Mouse (Mus musculus) lung, postnatal 4 days (tissue): ENCODE data around the gene Mbtps2.

Source experiments
- DNase-seq, 2 experiments: peaks; one replicate each; pipeline ENCODE4 v3.0.0; 2021

The Mbtps2 gene

GRCm38 (mm10) chrX:157500004-157500403 lies 98.5 kb downstream of the Mbtps2 start:
- DNase-seq, result no peak

DNA sequence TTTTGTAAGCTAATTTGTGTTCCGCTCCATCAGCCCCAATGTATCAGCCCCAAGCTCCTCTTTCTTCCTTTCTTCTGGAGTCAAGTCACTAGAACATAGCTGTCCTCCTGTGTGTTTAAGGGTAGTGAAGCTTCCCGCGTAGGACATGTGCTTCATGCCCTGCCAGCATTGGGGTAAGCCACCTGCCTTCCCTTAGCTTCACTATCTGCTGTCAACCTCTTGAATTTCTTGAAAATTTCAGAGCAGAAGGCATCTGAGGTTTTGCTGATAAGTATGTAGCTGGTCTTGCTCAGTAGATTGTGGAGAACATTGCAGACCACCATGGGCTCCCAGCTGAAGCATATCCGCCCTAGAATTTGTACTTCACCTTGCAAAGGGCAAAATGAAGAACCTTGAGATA lies 105.4 kb downstream of the Mbtps2 start:
- DNase-seq, result no peak

- peak; percentile 72 to 82 for DNase-seq
Measured at GRCm38 (mm10) chrX:157491944-157492726, 106.4 kb downstream of the Mbtps2 start, which contains the start of gene Sms. TSS of gene Sms (minus strand) at chrX:157492287.

- peak; percentile 29 to 56 for DNase-seq
Measured at GRCm38 (mm10) chrX:157491145-157491935, 107.2 kb downstream of the Mbtps2 start.

- DNase-seq, result no peak
Measured at GRCm38 (mm10) chrX:157490769-157491144, 107.8 kb downstream of the Mbtps2 start.

DNA sequence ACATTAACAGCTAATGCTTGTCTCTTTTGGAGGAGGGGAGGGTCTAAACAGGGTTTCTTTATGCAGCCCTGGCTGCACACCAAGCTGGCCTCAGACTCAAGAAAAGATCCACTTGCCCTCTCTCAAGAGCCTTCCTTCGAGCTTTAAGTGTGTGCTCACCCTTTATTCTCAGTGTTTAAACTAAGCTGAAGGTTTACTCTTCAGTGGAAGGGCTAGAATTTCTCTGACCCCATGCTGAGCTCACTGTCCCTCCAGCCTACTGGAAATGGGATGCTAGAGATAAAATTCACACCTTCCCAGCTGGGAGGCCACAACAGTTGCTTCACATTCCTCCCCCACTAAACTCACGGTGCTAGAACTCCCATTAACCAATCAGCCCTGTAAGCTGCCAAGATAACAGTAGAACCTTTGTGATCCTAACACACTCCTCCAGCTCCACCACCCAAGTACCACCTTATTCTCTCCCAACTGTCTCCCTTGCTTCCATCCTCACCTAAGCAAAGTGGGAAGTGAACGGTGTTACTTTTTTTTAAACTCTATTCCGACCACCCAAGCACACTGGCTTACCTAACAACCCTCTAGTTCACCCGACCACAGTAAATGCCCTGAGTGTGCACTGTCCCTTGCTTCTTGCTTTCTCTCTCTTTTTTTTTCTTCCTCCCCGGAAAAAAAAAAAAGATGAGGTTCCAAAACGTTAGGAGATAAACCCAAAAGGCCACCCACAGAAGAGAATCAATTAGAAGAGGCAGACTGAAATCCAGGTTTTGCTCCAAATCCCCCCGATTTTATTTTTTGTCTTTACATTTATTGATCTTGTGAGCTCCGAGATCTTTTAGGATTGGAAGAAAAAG lies 108.4 kb downstream of the Mbtps2 start:
- DNase-seq, result peak in 1 of 2 experiments; percentile 28

- no peak for DNase-seq
Measured at GRCm38 (mm10) chrX:157488831-157489230, 109.7 kb downstream of the Mbtps2 start.

DNA sequence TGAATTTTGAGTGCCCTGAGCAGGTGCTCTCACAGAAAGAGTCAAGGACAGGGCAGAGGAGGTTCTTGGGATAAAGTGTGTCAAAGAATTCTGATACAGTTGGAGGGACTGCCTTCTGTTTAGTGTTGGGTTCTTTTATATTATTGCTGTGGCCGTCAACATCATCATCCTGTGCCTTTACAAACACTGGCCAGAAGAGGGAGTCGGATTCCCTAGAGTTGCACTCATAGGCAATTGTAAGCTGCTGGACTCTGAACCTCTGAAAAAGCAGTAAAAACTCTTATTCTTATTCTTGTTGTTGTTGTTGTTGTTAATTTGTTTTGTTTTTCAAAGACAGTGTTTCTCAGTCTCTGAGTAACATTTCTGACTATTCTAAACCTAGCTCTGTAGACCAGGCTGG lies 111.8 kb downstream of the Mbtps2 start:
- DNase-seq, result peak in 1 of 2 experiments; percentile 47
